Mouse (Mus musculus) adrenal gland, adult 8-10 months (tissue): ENCODE measurements around the gene Ptcd1. TPM values are rescaled to one million over a fixed set of nuclear protein-coding genes. Genes with fewer than 3 reads are reported as not detected.
A peak's percentile ranks its signal among the peaks of the same experiment; 100 is the strongest.
"Not testable (repeated sequence)": the region's sequence is repeated elsewhere in the genome, so short reads cannot be mapped to it uniquely, and the experiment has no call there.

ENCODE experiments used
- DNase-seq: peaks from one replicate; pipeline ENCODE4 v3.0.0; 2022
- total RNA-seq, 4 experiments: library from RNA; stranded (reverse); gene quantifications; 2 replicates each; pipeline ENCODE4 v1.2.4; 2022

Gene Ptcd1
- total RNA-seq: 10 to 100 TPM; 29.0 to 30.6 (median 29.9) TPM

DNA sequence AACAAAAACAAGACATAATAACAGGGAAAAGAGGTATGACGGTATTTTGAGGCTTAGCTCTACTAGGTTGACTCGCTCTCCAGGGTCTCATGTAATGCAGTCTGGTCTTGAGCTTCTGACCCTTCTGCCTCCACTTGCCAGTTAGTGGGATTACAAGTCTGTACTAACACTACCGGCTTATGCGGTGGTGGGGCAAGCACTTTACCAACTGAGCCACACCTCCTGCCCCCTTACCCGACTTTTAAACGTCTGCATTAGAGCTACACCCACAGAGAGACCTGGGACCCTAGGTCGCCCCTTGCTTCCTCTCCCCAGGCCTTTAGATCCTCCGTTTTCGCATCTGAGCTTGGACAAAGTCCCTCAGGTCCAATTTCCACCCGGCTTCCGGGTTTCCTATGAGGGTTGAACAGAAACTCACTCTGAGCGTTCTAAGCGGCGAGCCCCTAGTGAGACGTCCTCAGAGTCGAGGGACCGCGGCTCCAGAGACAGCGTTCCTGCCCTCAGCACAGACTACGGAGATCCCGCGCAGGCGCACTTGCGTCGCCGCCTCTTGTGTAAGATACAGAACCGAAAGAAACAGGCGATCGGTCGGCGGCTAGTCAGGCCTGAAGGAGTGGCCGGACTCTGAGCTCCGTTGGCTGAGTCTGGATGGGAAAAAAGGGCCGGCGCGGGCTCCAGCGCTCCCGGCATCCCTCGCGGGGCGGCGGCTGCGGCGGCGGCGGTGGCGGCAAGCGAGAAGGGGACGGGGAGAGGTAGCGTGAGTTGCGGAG lies at the start of gene Ptcd1, which contains the start of gene Cpsf4:
Ptcd1 (minus strand) TSS at position 573 of the 770 bp plus-strand sequence.
Cpsf4 (plus strand) TSS at position 678 of the 770 bp plus-strand sequence.
- DNase-seq: peak; percentile 98

DNA sequence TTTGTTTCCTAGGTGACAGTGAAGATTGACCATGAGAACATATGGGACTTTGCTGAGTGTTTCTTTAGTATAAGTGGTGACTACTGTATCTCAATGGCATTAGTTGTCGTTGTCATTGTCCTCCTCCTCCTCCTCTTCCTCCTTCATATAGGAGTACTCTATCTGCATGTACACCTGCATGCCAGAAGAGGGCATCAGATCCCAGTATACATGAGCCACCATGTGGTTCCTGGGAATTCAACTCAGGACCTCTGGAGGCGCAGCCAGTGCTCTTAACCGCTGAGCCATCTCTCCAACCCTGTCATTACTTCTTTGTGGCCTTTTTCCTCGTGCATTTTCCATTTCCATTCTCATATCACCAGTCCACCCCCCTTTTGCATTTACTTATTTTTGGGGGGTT lies 47.8 kb upstream of the Ptcd1 start:
- no peak for DNase-seq

DNA sequence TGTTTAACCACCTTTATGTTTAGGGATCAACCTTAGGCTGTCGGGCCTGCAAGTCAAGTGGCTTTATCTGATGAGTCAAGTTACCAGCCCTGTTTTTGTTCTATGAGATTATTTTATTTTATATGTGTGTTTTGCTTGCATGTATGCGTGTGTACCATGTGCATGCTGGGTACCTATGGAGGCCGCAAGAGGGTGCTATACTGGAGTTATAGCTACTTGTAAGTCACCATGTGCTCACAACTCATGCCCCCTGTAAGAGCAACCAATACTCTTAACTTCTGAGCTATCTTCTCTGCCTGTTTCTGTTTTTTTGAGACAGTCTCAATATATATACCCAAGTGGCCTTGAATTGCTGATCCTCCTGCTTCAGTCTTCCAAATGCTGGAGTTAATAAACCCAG lies 46.6 kb upstream of the Ptcd1 start:
- no peak for DNase-seq

DNA sequence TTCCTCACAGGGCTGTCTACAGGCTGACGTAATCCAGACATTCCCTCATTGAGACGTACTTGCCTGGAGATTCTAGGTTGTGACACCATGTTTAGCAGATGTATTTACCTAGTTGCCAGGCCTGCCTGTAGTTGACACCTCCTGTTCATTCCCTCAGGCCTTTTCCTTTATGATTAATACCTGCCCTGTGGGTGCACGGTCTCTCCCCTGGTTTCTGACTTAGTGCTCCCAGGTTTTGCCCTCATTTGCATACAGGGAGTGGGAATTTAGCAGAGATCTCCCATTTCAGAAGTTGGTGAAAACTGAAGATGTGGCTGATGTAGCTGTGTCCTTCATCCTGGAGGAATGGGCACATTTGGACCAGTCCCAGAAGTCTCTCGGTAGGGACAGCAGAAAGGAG lies 45.3 kb upstream of the Ptcd1 start:
- DNase-seq: no peak

DNA sequence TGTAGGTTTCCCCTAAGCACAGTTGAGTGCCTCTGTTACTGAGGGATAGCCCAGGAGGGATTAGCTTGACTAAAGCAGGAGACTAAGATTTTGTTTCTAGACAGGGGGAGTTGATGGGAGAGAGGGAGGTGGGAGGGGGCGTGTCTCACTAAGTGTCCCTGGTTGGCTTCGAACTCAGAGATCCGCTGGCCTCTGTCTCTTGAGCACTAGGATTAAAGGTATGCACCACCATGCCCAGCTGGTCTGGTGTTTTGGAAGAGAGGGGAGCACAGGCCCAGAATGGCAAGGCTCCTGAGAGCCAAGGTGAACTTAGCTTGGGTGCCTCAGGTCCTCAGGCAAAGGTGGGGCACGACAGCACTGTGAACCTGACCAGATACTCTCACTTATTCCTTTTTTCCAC lies 44.4 kb upstream of the Ptcd1 start:
- DNase-seq: no peak

DNA sequence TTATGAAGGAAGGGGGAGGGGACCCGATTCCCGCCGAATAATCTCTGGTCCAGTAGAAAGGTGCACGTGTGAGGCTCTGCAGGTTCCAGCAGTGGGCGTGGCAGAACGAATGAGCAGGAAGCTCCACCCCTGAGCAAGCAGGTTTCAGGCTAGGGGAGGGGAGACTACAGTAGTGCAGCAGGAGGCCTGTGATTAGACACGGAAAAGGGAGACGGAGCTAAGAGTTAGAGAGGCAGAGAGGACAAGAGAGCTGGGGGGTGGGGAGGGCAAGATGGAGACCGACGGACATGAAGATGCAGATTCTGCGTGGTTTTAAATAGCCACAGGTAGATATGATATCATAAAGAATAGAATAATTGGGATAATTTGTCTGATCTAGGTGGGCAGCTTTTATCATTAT lies 41.5 kb upstream of the Ptcd1 start:
- not testable (repeated sequence) for DNase-seq

DNA sequence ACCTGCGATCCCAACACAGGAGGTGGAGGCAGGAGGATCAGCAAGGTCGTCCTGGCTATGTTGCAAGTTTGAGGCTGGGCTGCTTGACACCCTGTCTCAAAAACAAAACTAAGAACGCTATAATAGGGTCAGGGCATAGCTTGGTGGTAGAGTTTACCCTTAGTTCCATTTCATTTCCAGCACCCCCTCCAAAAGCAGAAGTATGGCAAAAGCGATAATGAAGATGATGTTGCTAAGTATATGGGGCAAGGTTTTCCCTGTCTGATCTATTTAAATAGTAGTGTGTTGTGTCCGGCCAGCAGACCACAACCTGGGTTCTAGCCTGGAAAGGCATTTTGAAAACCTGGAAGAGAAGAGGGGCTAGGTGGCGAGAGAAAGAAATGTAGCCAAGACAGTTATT lies 41.0 kb upstream of the Ptcd1 start:
- no peak for DNase-seq

DNA sequence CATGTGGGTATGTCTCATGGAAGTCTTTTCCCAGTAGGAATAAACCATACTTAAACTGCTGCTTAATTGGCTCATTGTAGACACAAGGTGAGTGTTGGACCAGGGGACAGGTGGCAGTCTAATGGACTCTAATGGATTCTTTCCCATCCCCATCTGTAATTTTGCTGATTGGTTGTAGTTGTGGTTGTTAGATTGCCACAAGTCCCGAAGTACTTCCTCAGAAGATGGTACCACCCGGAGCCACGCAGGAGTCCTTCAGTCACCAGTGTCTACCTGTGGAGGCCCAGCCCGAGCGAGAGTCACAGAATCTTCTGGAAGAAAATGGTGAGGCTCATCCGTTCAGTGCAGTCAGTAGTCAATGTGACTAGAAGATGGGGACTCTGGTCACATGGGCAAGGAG lies 40.5 kb upstream of the Ptcd1 start:
- DNase-seq: no peak

DNA sequence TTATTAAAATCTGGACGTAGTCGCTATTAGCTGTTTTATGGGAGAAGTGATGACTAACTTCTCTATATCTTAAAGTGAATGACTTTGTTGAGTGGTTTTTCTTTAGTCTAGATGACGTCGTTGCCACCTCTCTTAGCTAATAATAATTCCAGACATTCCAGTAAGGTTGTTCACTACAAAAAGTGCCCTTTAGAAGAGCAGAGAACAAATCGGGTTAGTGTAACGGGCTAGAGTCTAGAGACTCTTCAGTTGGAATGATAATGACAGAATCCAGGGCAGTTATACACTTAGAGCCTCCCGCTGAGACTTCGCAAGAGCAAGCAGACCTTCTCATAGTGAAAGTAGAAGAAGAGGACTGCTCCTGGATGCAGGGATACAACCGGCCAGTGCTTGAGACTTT lies 38.1 kb upstream of the Ptcd1 start:
- no peak for DNase-seq

DNA sequence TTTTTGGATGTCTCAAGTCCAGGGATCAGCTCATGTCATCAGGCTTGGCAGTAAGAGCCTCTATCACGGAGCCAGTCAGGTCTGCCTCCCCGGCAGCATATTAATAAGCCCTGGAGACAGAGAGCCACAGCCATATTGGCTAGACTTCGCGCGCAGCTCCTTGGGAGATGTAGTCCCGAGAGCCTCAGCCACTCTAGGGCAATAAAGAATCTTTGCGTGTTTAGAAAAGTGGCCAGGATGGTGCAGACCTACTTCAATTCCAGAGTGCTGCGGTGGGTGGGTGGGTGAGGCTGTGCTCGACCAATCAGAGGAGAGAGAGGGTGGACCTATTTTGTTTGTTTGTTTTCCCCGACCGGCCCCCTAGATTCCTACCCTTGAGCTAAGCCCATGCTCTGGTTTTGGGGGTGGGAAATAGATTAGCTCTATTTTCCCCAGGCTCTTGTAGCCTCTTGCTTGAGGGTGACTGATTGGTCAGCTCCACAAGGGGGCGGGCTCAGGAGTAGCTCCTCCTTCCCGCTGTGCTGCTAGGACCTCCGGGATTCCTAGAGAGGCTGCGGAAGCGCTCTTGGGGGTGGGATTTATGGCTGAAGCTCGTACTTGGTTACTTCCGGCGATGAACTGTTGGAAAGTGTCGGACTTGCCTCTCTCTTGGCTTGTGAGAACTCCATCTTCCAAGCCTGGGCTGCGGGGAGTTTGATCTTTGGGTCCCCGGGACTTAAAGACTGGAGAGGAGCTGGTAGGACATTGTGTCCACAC lies 37.2 kb upstream of the Ptcd1 start, which contains the start of gene Zkscan5:
Zkscan5 (plus strand) TSS at position 627 of the 756 bp plus-strand sequence.
- DNase-seq: peak; percentile 99

DNA sequence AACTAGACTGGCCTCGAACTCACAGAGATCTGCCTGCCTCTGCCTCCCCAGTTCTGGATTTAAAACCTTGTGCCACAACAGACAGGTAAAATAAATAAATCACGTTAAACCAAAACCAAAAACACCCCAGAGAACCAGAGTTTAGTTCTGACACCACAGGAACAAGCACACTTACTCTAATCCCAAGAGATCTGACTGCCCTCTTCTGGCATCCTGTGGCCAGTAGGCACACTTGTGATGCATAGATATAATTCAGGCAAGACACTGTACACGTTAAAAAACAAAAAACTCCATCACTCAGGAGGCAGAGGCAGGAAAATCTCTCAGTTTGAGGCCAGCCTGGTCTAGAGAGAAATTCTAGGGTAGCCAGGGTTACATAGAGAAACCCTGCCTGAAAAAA lies 35.5 kb upstream of the Ptcd1 start:
- no peak for DNase-seq

DNA sequence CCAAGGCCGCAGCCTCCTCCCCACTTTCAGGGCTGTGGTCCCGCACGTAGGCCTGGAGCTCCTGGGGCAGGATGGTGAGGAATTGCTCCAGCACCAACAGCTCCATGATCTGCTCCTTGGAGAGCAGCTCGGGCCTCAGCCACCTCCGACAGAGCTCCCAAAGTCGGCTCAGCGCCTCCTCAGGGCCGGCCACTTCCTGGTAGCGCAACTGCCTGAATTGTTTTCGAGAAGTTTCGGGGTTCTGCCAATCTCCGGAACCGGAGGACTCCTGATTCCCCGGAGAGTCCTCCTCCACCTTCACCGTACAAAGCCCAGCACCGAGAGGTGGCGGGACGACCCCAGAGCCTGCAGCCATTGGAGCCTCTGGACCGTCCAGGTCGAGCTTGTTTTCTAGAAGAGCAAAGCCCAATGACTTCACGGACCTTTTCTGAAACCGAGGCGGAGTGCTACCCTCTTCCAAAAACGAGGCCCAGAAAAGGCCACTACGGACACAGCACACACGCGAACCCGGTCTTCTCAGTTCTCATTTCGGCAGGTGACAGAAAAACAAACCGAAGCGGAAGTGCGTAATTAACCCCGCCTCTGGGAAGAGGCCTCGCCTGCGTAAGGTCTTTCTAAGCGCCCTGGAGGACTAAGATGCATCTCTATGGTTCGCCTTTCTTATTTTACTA lies 34.5 kb upstream of the Ptcd1 start, which contains the start of gene Zkscan14:
Zkscan14 (minus strand) TSS at position 548 of the 671 bp plus-strand sequence.
- DNase-seq: peak; percentile 61

DNA sequence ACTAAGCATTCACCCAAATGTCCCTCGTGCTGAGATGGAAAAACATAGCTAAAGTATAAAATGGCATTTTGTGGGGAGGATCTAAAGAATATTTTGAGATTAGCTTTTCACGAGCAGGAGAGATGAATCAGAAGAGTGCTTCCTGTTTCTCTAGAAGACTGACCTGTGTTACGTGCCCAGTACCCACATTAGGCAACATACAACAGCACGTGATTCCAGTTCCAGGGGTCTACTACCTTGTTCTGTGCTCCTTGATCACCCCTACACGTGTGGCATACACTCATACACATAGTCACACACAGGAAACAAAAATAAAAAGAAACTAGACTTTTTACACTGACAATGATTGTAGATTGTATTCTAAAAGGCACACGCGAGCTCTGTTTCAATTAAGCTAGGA lies 33.5 kb upstream of the Ptcd1 start:
- DNase-seq: no peak

DNA sequence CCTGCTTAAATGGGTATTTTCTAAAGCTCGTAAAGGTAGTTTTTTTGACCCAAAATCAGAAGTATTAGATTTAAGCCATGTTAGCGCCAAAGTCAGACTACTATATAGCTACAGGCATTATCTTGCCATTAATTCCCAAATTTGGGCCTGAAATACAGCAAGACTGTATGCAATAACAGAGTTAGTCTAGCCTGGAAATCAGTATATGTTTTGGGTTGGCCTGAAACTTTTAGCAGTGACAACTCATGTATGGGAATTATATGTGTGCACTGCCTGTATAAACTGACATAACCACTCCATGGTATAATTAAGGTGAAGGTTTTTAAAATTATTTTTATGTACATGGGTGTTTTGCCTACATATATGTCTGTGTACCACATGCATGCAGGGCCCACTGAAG lies 25.1 kb upstream of the Ptcd1 start, which contains the start of gene Atp5j2:
Atp5j2 (minus strand) TSS at position 101 of the 400 bp plus-strand sequence.
- DNase-seq: no peak

DNA sequence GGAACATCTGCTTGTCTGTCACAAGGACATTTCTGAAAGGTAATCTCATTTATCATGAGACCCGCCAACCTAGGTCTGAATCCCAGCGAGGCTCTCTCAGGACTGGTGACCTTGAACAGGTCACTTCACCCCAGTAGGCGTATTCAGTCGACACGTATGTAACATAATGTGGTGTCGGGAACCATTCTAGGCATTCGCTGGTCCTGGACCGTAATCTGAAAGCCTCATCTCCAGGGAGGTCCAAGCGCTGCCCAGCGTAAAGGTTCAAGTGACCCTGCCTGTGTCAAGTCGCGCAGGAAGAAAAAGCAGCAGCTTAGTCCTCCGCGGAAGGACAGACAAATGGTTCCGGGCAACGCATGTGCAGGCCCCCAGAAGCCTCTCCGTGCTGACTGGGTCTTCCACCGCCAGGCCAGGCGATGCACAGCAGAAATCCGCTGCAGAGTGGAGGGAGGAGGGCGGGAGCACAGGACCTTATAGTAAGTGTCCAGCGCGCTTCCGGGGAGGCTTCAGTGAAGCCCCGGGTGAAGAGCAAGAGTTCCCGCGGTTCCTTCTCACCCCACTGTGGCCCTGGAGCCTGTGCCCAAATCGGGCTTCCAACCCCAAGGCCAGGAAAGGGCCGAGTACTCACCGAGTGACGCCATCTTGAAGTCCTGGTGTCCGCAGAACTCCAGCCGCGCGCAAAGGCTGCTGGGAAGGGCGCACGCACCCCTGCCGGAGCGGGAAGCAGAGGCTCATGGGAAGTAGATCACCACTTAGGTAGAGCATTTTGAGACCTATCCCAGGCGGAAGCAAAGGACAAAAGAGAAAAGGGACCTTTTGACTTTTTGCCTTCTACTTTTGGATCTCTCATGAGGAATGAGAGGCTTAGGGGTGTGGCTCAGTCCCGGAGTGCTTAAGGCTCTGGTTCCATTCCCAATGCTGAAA lies 24.2 kb upstream of the Ptcd1 start:
- DNase-seq: peak; percentile 88

DNA sequence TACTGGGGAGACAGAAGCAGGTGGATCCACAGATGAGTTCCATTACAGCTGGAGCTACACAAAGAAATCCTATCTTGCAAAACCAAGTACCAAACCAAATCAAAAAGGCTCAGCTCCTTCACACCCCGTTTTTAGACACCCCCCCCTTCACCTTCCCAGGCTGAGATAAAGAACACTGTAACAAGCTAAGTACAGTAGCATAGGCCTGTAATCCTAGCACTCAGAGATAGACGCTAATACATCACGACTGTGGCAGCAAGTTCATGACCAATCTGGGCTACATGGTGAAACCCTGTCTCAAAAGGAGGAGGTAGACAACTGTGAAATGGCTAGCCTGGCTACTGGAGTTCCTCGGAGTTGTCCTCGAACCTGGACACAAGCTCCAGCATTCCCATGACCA lies 23.5 kb upstream of the Ptcd1 start:
- DNase-seq: no peak

DNA sequence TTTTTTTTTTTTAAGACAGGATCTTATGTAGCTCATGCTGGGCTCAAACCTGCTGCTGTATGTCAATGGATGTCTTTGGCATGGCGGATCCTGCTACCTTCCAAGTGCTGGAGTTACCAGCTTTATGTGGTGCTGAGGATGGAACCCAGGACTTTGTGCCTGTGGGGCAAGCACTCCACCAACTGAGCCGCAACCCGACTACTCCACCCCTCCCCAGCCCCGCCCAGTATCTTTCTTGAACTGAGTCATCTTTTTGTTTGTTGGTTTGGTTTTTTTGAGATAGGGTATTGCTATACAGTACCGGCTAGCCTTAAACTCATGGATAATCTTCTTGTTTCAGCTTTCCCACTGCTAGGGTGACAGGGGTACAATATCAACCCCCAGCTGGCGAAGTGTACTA lies 22.5 kb upstream of the Ptcd1 start:
- no peak for DNase-seq

DNA sequence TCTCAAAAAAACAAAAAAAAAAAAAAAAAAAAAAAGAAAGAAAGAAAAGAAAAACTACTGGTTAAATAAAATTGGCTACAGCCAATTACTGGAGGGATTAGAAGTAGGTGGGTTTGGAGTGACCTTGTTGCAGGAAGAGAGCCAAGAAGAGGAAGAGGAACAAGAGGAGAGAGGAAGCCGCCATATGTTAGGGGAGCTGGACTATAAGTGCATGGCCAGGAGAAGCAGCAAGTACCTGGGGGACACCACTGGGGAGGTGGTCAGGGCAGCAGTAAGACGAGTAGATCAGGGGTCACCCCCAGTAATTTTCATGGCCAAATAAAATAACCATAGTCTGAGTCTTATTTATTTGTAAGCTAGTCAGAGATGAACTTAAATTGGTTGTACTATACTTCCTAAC lies 18.3 kb upstream of the Ptcd1 start:
- DNase-seq: no peak

DNA sequence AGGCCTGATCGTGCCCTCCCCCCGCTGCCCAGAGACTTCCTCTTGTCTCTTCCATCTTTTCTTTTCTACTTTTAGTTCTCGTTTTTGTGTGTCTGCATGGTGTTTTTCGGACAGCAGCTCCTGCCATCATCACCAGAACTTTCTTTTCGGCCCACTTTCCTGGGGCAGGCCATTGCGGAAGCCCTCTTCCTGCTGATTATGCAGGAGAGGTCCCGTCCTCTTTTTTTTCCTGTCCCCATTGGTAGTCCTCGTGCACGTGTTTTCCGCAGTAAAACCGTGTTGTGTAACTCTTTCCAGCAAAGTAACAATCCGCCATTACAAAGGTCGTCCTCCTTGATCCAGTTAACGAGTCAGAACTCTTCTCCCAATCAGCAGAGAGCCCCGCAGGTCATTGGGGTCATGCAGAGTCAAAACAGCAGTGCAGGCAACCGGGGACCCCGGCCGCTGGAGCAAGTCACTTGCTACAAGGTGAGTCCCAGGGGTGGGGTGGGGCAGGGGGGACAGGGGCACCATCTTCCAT lies 11.6 kb upstream of the Ptcd1 start:
- DNase-seq: no peak

DNA sequence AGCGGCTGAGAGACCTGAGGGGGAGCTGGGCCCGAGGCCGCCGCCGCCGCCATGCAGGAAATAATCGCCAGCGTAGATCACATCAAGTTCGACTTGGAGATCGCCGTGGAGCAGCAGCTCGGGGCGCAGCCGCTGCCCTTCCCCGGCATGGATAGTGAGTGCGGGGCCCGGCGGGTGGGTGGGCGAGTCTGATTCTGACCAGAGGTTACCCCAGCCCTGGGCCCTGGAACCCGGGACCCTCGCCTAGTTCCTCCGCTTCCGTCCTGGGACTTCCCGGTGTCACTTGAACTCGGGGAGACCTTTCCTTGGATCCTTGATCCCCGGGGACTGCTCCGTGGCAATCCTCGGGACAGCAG lies 376 bp upstream of the Ptcd1 start:
- DNase-seq: peak; percentile 32

DNA sequence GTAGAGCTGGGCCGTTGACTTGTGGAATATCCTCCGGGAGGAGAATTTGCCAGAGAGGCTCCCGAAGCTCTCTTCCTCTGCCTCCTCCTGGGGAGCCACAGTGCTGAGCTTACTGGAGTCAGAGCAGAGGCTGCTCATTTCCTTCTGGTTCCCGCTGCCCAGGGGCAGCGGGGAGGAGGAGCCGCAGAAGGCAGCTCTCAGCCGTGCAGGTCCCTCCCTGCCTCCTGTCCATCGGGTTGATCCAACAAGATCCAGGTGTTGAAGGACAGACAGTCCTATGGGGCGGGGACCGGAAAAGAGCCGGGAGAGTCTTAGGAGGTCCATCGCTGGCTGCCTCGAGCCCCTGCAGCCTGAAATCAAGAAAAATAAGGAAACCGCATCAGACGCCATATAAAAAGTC lies 1.7 kb downstream of the Ptcd1 start:
- no peak for DNase-seq

DNA sequence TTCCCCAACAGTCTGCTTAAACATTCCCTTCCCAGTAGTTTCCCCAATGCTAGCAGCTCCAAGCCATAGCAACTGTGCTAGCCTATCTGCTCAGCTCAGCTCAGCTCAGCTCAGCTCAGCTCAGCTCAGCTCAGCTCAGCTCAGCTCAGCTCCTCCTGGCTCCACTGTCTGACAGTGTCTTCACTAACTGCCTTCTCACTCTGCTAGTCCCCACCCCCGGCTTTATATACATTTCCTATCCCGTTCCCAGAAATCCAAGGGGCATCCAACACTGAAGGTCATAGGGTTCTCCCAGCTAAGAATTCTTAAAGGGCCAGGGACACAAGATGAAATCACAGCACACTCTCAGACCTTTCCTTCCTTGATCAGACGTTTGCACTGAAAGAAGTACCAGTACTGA lies 2.2 kb downstream of the Ptcd1 start:
- no peak for DNase-seq
